Mouse (Mus musculus) erythroblast, embryonic 14.5 days (primary cell): ENCODE data around the gene Rnf151.

Source experiments
- GATA1 ChIP-seq: IDR thresholded peaks from 2 replicates; pipeline ENCODE4 v1.6.1; 2012; ENCODE audit warnings: low read length, inconsistent platforms, mixed read lengths
- TAL1 ChIP-seq: IDR thresholded peaks from 3 replicates; pipeline ENCODE4 v1.6.1; 2012; ENCODE audit warnings: low read length, inconsistent platforms, mixed read lengths

- no peak for TF ChIP-seq GATA1
- no peak for TF ChIP-seq TAL1
Measured at GRCm38 (mm10) chr17:24737135-24737810, 19.4 kb upstream of the Rnf151 start.
